Mouse (Mus musculus): ENCODE measurements at regions not wholly inside any gene's neighbourhood (a gene's known extent, or its start where the extent isn't known, plus 50 kb on each side); places are given as distances from the start of the nearest gene placed in this dataset.

GRCm38 (mm10) chr5:15773839-15774238 lies 59.8 kb upstream of the Speer4c start:
- ATAC-seq (ENCODE audit: insufficient number of reproducible peaks, low FRiP score, low TSS enrichment) = no peak

- no peak for ATAC-seq (ENCODE audit: insufficient number of reproducible peaks, low FRiP score, low TSS enrichment)
These were observed 60.5 kb upstream of the Speer4c start for GRCm38 (mm10) chr5:15774567-15774966.

- ATAC-seq (ENCODE audit: insufficient number of reproducible peaks, low FRiP score, low TSS enrichment) = no peak
These were observed 62.0 kb upstream of the Speer4c start for GRCm38 (mm10) chr5:15776106-15776505.

- no peak for ATAC-seq (ENCODE audit: insufficient number of reproducible peaks, low FRiP score, low TSS enrichment)
These were observed 89.5 kb upstream of the Speer4c start for GRCm38 (mm10) chr5:15803583-15803982.

- ATAC-seq (ENCODE audit: insufficient number of reproducible peaks, low FRiP score, low TSS enrichment) = no peak
These were observed 102.8 kb upstream of the Speer4c start for GRCm38 (mm10) chr5:15816864-15817263.

- no peak for ATAC-seq (ENCODE audit: insufficient number of reproducible peaks, low FRiP score, low TSS enrichment)
These were observed 103.3 kb upstream of the Speer4c start for GRCm38 (mm10) chr5:15817366-15817765.

GRCm38 (mm10) chr5:15822989-15823388 lies 108.9 kb upstream of the Speer4c start:
- ATAC-seq (ENCODE audit: insufficient number of reproducible peaks, low FRiP score, low TSS enrichment) = no peak

GRCm38 (mm10) chr5:15831527-15831926 lies 103.0 kb upstream of the Cacna2d1 start:
- no peak for ATAC-seq (ENCODE audit: insufficient number of reproducible peaks, low FRiP score, low TSS enrichment)

- no peak for ATAC-seq (ENCODE audit: insufficient number of reproducible peaks, low FRiP score, low TSS enrichment)
These were observed 102.2 kb upstream of the Cacna2d1 start for GRCm38 (mm10) chr5:15832338-15832737.

GRCm38 (mm10) chr5:15838108-15838972 lies 96.2 kb upstream of the Cacna2d1 start:
- peak; percentile 95 for ATAC-seq (ENCODE audit: insufficient number of reproducible peaks, low FRiP score, low TSS enrichment)

- ATAC-seq (ENCODE audit: insufficient number of reproducible peaks, low FRiP score, low TSS enrichment) = no peak
These were observed 87.7 kb upstream of the Cacna2d1 start for GRCm38 (mm10) chr5:15846790-15847189.

GRCm38 (mm10) chr5:15849520-15849919 lies 85.0 kb upstream of the Cacna2d1 start:
- no peak for ATAC-seq (ENCODE audit: insufficient number of reproducible peaks, low FRiP score, low TSS enrichment)

- no peak for ATAC-seq (ENCODE audit: insufficient number of reproducible peaks, low FRiP score, low TSS enrichment)
These were observed 84.2 kb upstream of the Cacna2d1 start for GRCm38 (mm10) chr5:15850126-15850801.

GRCm38 (mm10) chr5:15854752-15855151 lies 79.7 kb upstream of the Cacna2d1 start:
- ATAC-seq (ENCODE audit: insufficient number of reproducible peaks, low FRiP score, low TSS enrichment) = no peak

- ATAC-seq (ENCODE audit: insufficient number of reproducible peaks, low FRiP score, low TSS enrichment) = no peak
These were observed 77.5 kb upstream of the Cacna2d1 start for GRCm38 (mm10) chr5:15857034-15857433.

GRCm38 (mm10) chr5:15874065-15874464 lies 60.4 kb upstream of the Cacna2d1 start:
- ATAC-seq (ENCODE audit: insufficient number of reproducible peaks, low FRiP score, low TSS enrichment) = no peak

GRCm38 (mm10) chr5:15883004-15883403 lies 51.5 kb upstream of the Cacna2d1 start:
- ATAC-seq (ENCODE audit: insufficient number of reproducible peaks, low FRiP score, low TSS enrichment) = peak; percentile 31; the same call in 1 of the 2 replicates
